Mouse (Mus musculus) bone marrow macrophage, adult 2 months (primary cell): ENCODE results near the gene Mep1a. TPM values are rescaled to one million over a fixed set of nuclear protein-coding genes. Genes with fewer than 3 reads are reported as not detected.
A peak's percentile ranks its signal among the peaks of the same experiment; 100 is the strongest.

ENCODE experiments used
- H3K27ac ChIP-seq: 2 replicates; pipeline ENCODE4 v1.5.1; 2012; ENCODE audit warnings: low read depth, low read length; ENCODE audit not compliant: insufficient read depth
- H3K4me1 ChIP-seq: 2 replicates; pipeline ENCODE4 v1.6.1; 2012; ENCODE audit warnings: low read length; ENCODE audit not compliant: control insufficient read depth, insufficient read depth
- H3K4me3 ChIP-seq: 2 replicates; pipeline ENCODE4 v1.5.1; 2012; ENCODE audit warnings: mild to moderate bottlenecking, low read length, moderate library complexity; ENCODE audit not compliant: insufficient read depth
- CTCF ChIP-seq: IDR thresholded peaks from 2 replicates; pipeline ENCODE4 v1.5.1; 2012; ENCODE audit warnings: low read depth, mild to moderate bottlenecking, low read length, moderate library complexity
- POLR2A ChIP-seq: IDR thresholded peaks from 2 replicates; pipeline ENCODE4 v1.6.1; 2012; ENCODE audit warnings: mild to moderate bottlenecking, low read depth, low read length, borderline replicate concordance
- polyA plus RNA-seq: library from polyadenylated mRNA; stranded (reverse); fragments of >200 nt; gene quantifications from 2 replicates; pipeline ENCODE4 v1.2.4, GENCODE M21; 2012; ENCODE audit not compliant: missing spikeins, insufficient read depth, insufficient read length

Mep1a gene
- polyA plus RNA-seq, 1 experiment: not detected

GRCm38 (mm10) chr17:43488439-43489151 lies 14.0 kb downstream of the Mep1a start:
- no peaks in the 10 kb centered on the region for H3K4me1 ChIP-seq
- no peak overlapping the region for H3K4me3 ChIP-seq
- TF ChIP-seq CTCF: no peak
- H3K27ac ChIP-seq: no peak overlapping the region

- Histone ChIP-seq H3K4me1 (no peaks in the 10 kb centered on the region), H3K4me3 (no peak overlapping the region), H3K27ac (no peak overlapping the region)
- TF ChIP-seq CTCF: no peak
- TF ChIP-seq POLR2A: no peak
These were observed 16.6 kb downstream of the Mep1a start for GRCm38 (mm10) chr17:43485982-43486381.

GRCm38 (mm10) chr17:43477621-43478020 lies 25.0 kb downstream of the Mep1a start:
- no peak overlapping the region for H3K4me3 ChIP-seq
- H3K27ac ChIP-seq: no peak overlapping the region
- no peaks in the 10 kb centered on the region for H3K4me1 ChIP-seq
- TF ChIP-seq CTCF (no peak), POLR2A (no peak)

- TF ChIP-seq POLR2A (no peak), CTCF (no peak)
- no peak overlapping the region for H3K4me3 ChIP-seq
- no peak overlapping the region for H3K27ac ChIP-seq
- H3K4me1 ChIP-seq: no peaks in the 10 kb centered on the region; the same call in 1 of the 2 replicates
These were observed 27.8 kb downstream of the Mep1a start for GRCm38 (mm10) chr17:43474775-43475174.

GRCm38 (mm10) chr17:43472558-43472957 lies 30.1 kb downstream of the Mep1a start:
- TF ChIP-seq CTCF: no peak
- no peak for TF ChIP-seq POLR2A
- H3K27ac ChIP-seq: no peak overlapping the region
- H3K4me1 ChIP-seq: peaks cover 2% of the 10 kb centered on the region; the same call in 1 of the 2 replicates
- H3K4me3 ChIP-seq: no peak overlapping the region

DNA sequence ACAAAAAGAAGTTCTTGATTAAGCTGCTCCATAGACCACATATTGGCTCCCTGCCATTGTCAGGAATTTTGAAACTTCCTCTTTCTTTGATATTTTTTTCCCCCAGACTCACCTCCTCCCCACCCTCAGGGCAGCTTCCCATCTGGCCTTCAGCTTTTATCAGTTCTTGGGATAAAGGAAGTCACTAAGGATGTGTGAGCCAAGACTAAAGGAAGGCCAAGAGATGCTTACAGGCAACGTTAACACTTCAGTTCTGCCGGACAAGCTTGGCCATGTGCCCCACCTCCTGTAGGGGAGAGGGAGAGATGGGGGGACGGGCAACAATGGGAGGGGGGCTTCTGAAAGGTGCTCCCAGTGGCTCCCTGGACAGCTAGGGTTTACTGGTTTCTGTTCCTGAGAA lies 32.6 kb downstream of the Mep1a start:
- H3K27ac ChIP-seq: no peak overlapping the region
- TF ChIP-seq CTCF (no peak), POLR2A (no peak)
- no peak overlapping the region for H3K4me3 ChIP-seq
- H3K4me1 ChIP-seq: peaks cover 2% of the 10 kb centered on the region; the same call in 1 of the 2 replicates

DNA sequence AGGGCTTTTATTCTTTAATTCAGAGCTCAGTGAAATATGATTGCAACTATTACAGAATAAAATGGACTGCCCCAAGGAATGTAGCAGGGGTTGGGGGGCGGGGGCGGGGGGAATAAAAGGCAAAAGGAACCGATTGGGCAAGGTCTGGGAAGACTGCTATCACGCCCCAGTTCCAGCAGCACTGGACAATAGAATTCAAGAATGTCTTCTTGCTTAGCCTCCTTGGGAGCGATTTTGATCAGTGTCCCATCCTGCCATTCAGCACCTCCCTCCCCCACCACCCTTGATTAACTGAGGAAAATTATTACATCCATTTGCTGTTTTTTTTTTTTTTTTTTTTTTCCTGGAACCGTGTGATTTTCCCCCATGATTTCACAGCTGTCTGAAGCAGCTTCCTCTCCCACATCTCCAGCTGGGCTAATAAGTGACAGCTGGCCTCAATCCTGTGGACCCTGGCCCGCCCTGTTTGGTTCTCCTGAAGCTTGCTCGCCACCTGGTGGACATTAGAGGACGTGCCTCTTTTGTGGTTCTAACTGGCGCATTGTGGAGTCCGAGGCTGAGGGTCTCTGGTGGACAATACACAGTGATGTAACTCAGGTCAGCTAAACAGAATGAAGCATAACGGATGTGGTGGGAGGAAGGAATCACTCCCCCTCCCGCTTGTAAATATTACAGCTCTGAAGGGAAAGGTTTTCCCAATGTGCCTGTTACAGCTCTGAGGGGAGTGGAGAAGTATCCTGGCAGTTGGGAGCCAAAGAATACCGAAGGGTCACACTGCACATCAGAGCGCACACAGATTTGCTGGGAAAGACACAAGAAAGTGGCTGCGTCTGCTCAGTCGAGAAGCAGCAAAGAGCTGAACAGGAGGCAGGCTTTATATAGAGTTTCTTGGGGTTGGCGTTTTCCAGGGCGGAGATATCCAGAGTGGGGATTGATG lies 42.1 kb downstream of the Mep1a start:
- TF ChIP-seq CTCF (peak; percentile 79), POLR2A (no peak)
- H3K4me1 ChIP-seq: no peaks in the 10 kb centered on the region
- no peak overlapping the region for H3K27ac ChIP-seq
- H3K4me3 ChIP-seq: no peak overlapping the region

DNA sequence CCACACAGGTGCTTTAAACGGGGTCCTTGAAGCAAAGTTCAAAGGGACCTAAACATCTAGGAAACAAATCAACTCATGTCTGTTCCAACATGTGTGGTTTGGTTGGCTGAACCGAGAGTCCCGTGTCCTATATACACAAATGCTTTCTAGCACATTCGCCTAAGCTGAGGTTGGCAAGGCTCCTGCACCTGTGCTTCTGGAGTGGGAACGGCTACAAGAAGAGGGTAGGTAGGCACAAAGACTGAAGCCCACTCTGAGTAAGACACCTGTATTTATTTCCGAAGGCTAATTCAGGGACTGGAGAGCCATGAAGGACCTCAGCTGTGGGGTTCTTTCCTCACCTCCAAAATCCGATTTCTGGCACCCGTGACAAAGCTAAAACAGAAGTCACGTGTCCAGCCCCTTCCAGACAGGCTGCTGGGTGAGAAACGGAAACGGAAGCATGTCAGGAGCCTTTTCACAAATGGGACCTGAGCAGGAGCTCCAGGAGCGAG lies 42.8 kb downstream of the Mep1a start:
- no peaks in the 10 kb centered on the region for H3K4me1 ChIP-seq
- TF ChIP-seq CTCF (no peak), POLR2A (no peak)
- no peak overlapping the region for H3K27ac ChIP-seq
- no peak overlapping the region for H3K4me3 ChIP-seq

DNA sequence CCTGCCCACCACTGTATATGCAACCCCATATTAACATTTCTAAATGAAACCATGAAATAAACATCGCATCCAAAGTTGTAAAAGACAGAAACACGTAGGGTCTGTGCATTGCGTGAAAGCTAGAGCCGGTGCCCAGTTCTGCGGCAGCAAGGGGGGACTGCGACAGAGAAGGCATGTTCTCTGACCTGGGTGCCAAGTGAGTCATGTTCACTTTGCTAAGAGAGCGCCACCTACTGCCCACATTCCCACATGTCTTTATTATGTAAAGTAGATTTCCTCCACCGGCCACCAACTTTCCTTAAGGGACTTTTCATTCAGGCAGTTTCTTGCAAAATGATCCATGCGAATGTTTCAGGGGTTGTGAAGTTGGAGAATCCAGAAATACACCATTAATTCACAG lies 44.0 kb downstream of the Mep1a start:
- TF ChIP-seq CTCF (peak; percentile 55), POLR2A (no peak)
- Histone ChIP-seq H3K4me3 (no peak overlapping the region), H3K27ac (no peak overlapping the region), H3K4me1 (no peaks in the 10 kb centered on the region)

GRCm38 (mm10) chr17:43451216-43451615 lies 51.4 kb downstream of the Mep1a start:
- H3K4me1 ChIP-seq: no peaks in the 10 kb centered on the region
- TF ChIP-seq CTCF (no peak), POLR2A (no peak)
- no peak overlapping the region for H3K4me3 ChIP-seq
- H3K27ac ChIP-seq: no peak overlapping the region
